Mouse (Mus musculus) stomach, postnatal 0 days (tissue): Measurements from ENCODE around the gene Actg1. TPM values are rescaled to one million over a fixed set of nuclear protein-coding genes. Genes with fewer than 3 reads are reported as not detected.

ENCODE experiments used
- ATAC-seq: fragments of 200-750 bp; cut with Nextera tagmentation; 2 replicates; pipeline ENCODE4 v1.8.0; 2017; ENCODE audit not compliant: low FRiP score, low TSS enrichment
- DNase-seq: peaks from one replicate; pipeline ENCODE4 v3.0.0-alpha.2; 2016; ENCODE audit warnings: low spot score
- H3K27ac ChIP-seq: fragments of 300-500 bp; sonication (generic); replicated peaks from 2 replicates; pipeline ENCODE4 v1.5.1; 2014; ENCODE audit warnings: mild to moderate bottlenecking, control low read depth
- H3K27me3 ChIP-seq: fragments of 300-500 bp; sonication (generic); 2 replicates; pipeline ENCODE4 v1.6.1; 2014; ENCODE audit warnings: low read length; ENCODE audit not compliant: control insufficient read depth, insufficient read depth
- H3K36me3 ChIP-seq: fragments of 300-500 bp; sonication (generic); 2 replicates; pipeline ENCODE4 v1.6.1; 2014; ENCODE audit warnings: low read length, mixed read lengths; ENCODE audit not compliant: control insufficient read depth, insufficient read depth
- H3K4me1 ChIP-seq: fragments of 300-500 bp; sonication (generic); replicated peaks from 2 replicates; pipeline ENCODE4 v1.6.1; 2014; ENCODE audit warnings: antibody characterized with exemption; ENCODE audit not compliant: control insufficient read depth, insufficient read depth
- H3K4me2 ChIP-seq: fragments of 300-500 bp; sonication (generic); replicated peaks from 2 replicates; pipeline ENCODE4 v1.6.1; 2014; ENCODE audit warnings: low read depth, mild to moderate bottlenecking, control low read depth, moderate library complexity
- H3K4me3 ChIP-seq: fragments of 300-500 bp; sonication (generic); 2 replicates; pipeline ENCODE4 v1.5.1; 2014; ENCODE audit warnings: low read depth, low read length, control low read depth
- H3K9ac ChIP-seq: fragments of 300-500 bp; sonication (generic); 2 replicates; pipeline ENCODE4 v1.6.1; 2014; ENCODE audit warnings: mild to moderate bottlenecking, low read length, control low read depth, mixed read lengths
- H3K9me3 ChIP-seq: fragments of 300-500 bp; sonication (generic); 2 replicates; pipeline ENCODE4 v1.6.1; 2016; ENCODE audit warnings: low read length; ENCODE audit not compliant: control insufficient read depth
- CTCF ChIP-seq: IDR thresholded peaks from 2 replicates; pipeline ENCODE4 v1.5.1; 2016; ENCODE audit warnings: antibody characterized with exemption, low read depth, mild to moderate bottlenecking, moderate library complexity
- EP300 ChIP-seq: optimal IDR thresholded peaks from 2 replicates; pipeline ENCODE3; 2016; ENCODE audit warnings: antibody characterized with exemption
- WGBS: fragments of 180-500 bp; shearing (Covaris S2); extraction: QIAGEN DNeasy Blood & Tissue Kit; methylation state at CpG from one replicate; pipeline ENCODE4 v1.1.7; 2014; 5-methylcytosine and 5-hydroxymethylcytosine counted together
- polyA plus RNA-seq: library from polyadenylated mRNA; unstranded; fragments of >200 nt; fragmentation: Nextera tagmentation; extraction: Ambion mirVana; gene quantifications from 2 replicates; pipeline ENCODE4 v1.2.1, GENCODE M21; 2015

Actg1 gene
- polyA plus RNA-seq, 1 experiment from 2014 or later, result 2,268 TPM

DNA sequence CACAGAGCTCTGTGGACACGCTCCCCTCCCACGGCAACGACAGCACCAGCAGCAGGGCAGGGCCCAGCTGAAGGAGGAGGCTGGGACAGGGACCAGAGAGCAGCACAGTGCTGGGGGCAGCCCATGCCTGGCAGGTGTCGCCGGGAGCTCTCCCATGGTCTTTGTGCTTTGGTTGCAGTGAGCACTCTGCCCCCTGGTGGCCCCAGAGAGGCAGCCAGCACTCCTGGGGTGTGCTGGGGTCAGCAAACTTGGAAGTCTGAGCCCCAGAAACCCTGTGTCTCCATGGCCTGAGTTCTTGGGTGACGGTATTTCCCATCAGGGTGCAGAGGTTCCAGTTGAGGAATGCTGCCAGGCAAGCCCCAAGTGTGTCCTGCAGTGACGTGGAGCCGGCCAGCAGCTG is 21.3 kb upstream of the Actg1 start:
- DNase-seq (peak; percentile 84), ATAC-seq (peak; percentile 65)
- Histone ChIP-seq H3K9ac (peak overlapping the region; percentile 35), H3K27me3 (no peaks in the 10 kb centered on the region), H3K27ac (peak overlapping the region; percentile 63), H3K36me3 (peaks cover 15% of the 10 kb centered on the region), H3K4me3 (no peak overlapping the region), H3K4me1 (no peaks in the 10 kb centered on the region), H3K9me3 (no peaks in the 10 kb centered on the region), H3K4me2 (no peak overlapping the region)
- TF ChIP-seq CTCF, result peak; percentile 90
- TF ChIP-seq EP300, result no peak
- WGBS, result 26% methylated on average over 8 of the region's 8 CpGs

DNA sequence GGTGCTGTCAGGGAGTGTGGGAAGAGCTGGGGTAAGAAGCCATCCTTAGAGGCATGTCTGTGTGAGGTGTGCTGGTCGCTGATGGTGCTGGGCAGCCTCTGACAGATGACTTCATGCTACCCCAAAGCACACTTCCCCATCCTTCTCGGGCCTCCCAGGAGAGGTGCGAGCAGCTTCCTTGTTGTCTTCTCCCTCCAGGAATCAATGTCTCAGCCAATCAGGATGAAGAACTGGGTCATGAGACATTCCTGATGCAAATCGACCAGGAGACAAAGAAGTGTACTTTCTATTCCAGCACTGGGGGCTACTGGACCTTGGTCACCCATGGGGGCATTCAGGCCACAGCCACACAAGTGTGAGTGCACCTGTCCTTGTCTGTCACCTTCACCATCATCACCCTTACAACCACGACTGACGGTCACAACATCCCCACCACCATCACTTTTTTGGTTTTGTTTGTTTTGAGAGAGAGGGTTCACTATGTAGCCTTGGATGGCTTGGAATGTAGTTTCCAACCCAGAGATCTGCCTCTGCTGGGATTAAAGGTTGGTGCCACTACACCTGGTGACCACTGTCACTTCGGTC is 18.2 kb upstream of the Actg1 start:
- ATAC-seq (no peak), DNase-seq (no peak)
- Histone ChIP-seq H3K36me3 (no peaks in the 10 kb centered on the region), H3K4me3 (no peak overlapping the region), H3K27me3 (no peaks in the 10 kb centered on the region), H3K4me1 (no peaks in the 10 kb centered on the region), H3K9ac (no peak overlapping the region), H3K27ac (no peak overlapping the region), H3K9me3 (no peaks in the 10 kb centered on the region), H3K4me2 (no peak overlapping the region)
- 32% methylated on average over 7 of the region's 7 CpGs for WGBS
- no peak for TF ChIP-seq EP300
- TF ChIP-seq CTCF, result no peak

DNA sequence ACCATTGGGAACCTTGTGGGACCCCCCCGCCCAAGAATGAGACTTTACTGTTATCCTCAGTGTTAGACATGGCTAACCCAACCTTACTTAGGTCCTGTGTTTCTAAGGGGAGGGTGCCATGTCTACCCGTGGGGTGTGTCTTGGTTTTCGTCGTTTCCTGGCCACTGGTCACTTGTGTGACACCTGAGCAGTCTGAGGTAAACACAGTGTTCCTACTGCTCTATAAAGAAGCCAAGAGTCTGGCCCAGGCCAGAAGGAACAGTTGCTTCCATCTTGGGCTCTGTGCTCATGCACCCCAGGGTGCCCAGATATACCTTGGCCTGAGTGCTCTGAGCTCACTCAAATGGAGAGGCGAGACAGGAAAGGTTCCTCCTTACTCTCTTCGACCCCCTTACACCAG is 14.5 kb upstream of the Actg1 start:
- TF ChIP-seq CTCF, result no peak
- no peak for TF ChIP-seq EP300
- no peak for DNase-seq
- Histone ChIP-seq H3K27ac (no peak overlapping the region), H3K27me3 (no peaks in the 10 kb centered on the region), H3K4me2 (no peak overlapping the region), H3K36me3 (no peaks in the 10 kb centered on the region), H3K4me3 (no peak overlapping the region), H3K9me3 (no peaks in the 10 kb centered on the region), H3K4me1 (peaks cover 3% of the 10 kb centered on the region; the same call in 1 of the 2 replicates), H3K9ac (no peak overlapping the region)
- 85% methylated on average over 6 of the region's 6 CpGs for WGBS
- ATAC-seq, result no peak

DNA sequence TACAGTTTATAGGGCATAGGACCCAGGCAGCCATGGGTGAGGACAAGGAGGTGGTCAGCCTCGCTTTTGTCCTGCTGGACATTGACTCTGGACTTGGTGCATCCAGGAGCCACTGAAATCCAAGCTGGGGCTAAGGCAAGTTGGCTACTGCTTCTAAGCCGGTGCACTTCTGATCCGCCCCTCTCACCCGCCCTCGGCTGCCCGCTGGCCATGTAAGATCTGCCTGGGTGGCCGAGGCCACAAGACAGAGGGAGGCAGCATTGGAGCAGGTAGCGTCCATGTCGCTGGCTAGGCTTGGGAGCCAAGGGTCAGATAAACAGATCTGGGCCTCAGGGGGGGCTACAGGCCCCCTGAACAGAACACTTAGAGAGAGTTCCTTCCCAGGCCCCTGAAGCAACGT is 13.0 kb upstream of the Actg1 start, which contains the start of gene Fscn2:
TSS of gene Fscn2 (plus strand) at position 240 of the 400 bp plus-strand sequence.
- Histone ChIP-seq H3K4me1 (peaks cover 9% of the 10 kb centered on the region; the same call in 1 of the 2 replicates), H3K36me3 (no peaks in the 10 kb centered on the region), H3K27me3 (no peaks in the 10 kb centered on the region), H3K4me2 (no peak within 1 kb of the TSS), H3K9ac (no peak within 1 kb of the TSS), H3K9me3 (no peaks in the 10 kb centered on the region), H3K4me3 (no peak within 1 kb of the TSS), H3K27ac (no peak within 1 kb of the TSS)
- 65% methylated on average over 10 of the region's 10 CpGs for WGBS
- DNase-seq (no peak), ATAC-seq (no peak)
- no peak for TF ChIP-seq EP300
- TF ChIP-seq CTCF, result no peak

DNA sequence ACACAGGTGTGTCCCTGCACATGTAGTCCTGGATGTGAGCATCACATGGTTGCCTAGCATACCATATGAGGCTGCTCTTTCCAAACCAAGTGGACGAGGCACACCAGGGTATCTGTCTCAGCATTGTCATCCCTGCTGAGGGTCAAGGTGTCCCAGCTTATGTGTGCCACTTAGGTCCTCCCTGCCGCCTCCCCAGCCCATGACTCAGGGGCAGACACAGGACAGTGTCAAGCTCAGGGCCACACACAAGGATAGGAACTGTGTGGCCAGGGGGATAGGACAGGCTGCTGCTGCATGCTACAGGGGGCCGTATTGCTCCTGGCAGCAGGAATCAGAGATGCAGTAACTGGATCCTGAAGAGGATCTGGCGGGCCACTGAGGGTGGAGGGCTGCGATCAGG is 12.4 kb upstream of the Actg1 start:
- no peak overlapping the region for H3K27ac ChIP-seq
- H3K9ac ChIP-seq, result no peak overlapping the region
- no peak for ATAC-seq
- H3K36me3 ChIP-seq, result no peaks in the 10 kb centered on the region
- no peak overlapping the region for H3K4me2 ChIP-seq
- 85% methylated on average over 5 of the region's 5 CpGs for WGBS
- no peak for DNase-seq
- H3K9me3 ChIP-seq, result no peaks in the 10 kb centered on the region
- TF ChIP-seq EP300 (no peak), CTCF (no peak)
- no peak overlapping the region for H3K4me3 ChIP-seq
- no peaks in the 10 kb centered on the region for H3K27me3 ChIP-seq
- peaks cover 9% of the 10 kb centered on the region; the same call in 1 of the 2 replicates for H3K4me1 ChIP-seq

DNA sequence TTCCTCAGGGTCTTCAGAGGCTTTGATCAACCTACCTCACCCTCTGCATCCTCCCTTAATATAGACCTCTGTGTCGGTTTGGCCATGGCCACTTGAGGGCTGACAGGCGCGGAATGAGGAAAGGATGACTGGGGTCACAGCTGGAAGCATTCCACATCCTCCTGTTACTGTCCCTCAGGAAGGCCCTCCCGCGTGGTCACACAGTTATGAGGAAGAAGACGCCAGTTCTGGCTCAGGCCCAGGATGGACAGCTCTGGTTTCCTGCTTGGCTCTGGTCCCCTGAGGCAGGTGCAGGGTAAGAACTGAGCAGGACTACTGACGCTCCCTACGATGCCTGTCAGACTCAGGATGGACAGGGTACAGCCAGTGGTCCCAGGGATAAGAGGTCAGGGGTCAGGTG is 11.7 kb upstream of the Actg1 start:
- WGBS, result 51% methylated on average over 8 of the region's 8 CpGs
- DNase-seq, result no peak

More for the DNA sequence above, 11.7 kb upstream of the Actg1 start:
- no peaks in the 10 kb centered on the region for H3K36me3 ChIP-seq
- no peaks in the 10 kb centered on the region for H3K9me3 ChIP-seq
- H3K9ac ChIP-seq, result no peak overlapping the region
- ATAC-seq, result no peak
- no peak overlapping the region for H3K4me3 ChIP-seq
- peaks cover 9% of the 10 kb centered on the region; the same call in 1 of the 2 replicates for H3K4me1 ChIP-seq
- TF ChIP-seq EP300 (no peak), CTCF (no peak)
- no peak overlapping the region for H3K27ac ChIP-seq
- H3K4me2 ChIP-seq, result no peak overlapping the region
- no peaks in the 10 kb centered on the region for H3K27me3 ChIP-seq
